Mouse (Mus musculus) kidney, adult 8-10 months (tissue): ENCODE measurements around the gene Unc119.

Source experiments
- DNase-seq, 2 experiments: peaks; one replicate each; pipeline ENCODE4 v3.0.0; 2022

Gene Unc119

DNA sequence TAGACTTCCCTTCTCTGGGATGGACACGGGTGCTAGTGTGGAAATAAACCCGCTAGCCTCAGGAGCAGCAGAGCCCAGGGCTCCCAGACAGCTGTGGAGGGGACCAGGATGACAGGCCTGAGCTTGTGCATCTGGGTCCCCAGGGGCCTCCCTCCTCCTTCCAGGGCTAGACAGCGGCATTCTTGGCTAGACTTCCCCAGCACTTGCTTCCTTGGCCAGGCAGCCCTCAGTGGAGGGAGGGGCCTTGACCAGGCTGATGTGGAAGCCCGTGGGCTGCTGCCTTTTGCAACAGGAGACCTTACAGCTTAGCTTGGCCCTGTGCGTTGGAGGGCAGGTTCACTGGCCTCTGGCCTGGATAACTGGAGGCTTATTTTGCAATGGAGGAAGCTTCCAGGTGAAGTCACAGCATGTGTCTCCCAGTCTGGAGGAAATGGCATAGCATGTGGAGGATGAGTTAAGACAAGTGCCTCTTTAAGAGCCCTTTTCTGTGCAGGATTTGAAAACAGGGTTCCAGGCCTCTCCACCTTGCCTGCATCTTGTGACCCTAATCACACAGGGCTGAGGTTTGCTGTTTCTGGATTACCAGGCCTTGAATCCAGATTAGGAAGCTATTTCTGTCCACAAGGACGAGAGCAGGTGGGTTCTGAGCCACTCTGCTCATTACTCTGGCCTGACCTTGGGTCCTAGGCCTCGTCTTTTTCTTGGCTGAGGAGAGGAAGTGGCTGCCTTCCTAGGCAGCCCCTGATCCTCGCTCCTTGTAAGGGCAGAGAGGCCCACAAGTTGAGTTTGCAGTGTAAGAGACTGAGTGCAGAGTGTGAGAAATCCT is 1.8 kb downstream of the Unc119 start:
- DNase-seq: peak in 1 of 2 experiments; percentile 23

- DNase-seq: no peak
These were observed 2.5 kb downstream of the Unc119 start for GRCm38 (mm10) chr11:78345801-78346200.

- DNase-seq: no peak
These were observed 3.2 kb downstream of the Unc119 start for GRCm38 (mm10) chr11:78346326-78347069.

GRCm38 (mm10) chr11:78347070-78347754 is 3.9 kb downstream of the Unc119 start:
- peak; percentile 51 to 84 for DNase-seq

- no peak for DNase-seq
These were observed 4.6 kb downstream of the Unc119 start for GRCm38 (mm10) chr11:78347908-78348307.

- DNase-seq: no peak
These were observed 5.2 kb downstream of the Unc119 start for GRCm38 (mm10) chr11:78348474-78348873.

DNA sequence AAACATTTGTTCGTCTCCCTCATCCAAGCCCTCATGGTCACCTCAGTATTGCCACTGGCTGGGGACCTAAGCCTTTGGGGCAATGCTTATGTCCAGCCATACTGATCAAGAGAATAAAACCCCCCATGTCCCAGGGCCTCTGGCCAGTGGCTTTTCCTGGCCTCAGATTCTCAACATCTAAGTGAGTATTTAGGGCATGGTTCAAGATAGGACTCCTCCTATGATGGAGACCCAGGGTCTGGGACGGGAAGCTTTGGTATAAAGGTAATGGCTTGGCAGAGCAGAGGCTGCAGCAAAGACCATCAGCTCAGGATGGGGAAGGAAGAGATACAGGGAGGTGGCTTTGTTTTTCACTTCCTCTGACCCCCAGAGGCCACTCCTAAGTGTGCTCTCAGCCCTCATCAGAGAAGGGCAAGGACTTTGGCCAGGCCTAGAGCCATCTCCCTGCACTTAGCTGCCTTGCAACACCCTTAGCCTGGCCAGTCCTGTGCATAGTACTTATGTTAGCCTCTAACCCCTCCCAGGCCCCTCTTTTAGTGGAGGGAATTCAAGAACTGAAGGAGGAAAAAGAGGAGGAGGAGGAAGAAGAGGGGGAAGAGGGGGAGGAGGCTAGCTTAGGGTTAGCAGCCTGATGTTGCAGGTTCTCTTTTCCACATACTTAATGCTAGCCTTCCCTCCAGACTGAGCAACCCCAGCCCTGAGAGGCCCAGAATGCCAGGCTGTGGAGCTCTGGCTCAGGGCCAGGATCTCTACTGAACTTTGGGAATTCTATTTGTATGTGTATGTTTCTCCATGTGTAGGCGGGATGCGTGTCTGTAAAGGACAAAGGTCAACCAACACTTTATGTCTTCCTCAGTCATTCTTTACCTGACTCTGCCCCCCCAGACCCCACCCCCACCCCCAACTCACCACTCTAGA is 6.4 kb downstream of the Unc119 start:
- DNase-seq: no peak

DNA sequence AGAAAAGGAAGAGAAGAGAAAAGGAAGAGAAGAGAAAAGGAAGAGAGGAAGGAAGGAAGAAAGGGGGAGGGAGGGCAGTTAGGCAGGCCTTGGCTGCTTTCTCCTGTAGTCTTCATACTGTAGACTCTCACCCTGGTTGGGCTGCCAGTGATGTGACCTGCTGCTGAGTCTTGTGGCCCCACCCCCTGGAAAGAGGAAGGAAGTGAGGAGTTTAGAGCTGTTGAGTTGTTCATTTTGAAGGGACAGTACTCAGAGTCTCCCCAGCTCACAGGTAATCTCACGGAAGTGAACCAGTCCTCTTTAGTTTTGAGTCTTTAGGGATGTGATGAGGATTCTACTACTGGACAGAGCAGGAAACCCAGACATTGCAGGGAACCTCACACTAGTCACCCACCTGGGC is 9.8 kb downstream of the Unc119 start:
- DNase-seq: no peak

- no peak for DNase-seq
These were observed 11.6 kb downstream of the Unc119 start for GRCm38 (mm10) chr11:78354905-78355304.

- peak in 1 of 2 experiments; percentile 57 for DNase-seq
These were observed 12.4 kb downstream of the Unc119 start for GRCm38 (mm10) chr11:78355471-78356238.

- peak in 1 of 2 experiments; percentile 56 for DNase-seq
These were observed 15.2 kb downstream of the Unc119 start for GRCm38 (mm10) chr11:78358330-78359007.

- peak; percentile 59 to 84 for DNase-seq
These were observed 17.0 kb downstream of the Unc119 start for GRCm38 (mm10) chr11:78360125-78360788.

DNA sequence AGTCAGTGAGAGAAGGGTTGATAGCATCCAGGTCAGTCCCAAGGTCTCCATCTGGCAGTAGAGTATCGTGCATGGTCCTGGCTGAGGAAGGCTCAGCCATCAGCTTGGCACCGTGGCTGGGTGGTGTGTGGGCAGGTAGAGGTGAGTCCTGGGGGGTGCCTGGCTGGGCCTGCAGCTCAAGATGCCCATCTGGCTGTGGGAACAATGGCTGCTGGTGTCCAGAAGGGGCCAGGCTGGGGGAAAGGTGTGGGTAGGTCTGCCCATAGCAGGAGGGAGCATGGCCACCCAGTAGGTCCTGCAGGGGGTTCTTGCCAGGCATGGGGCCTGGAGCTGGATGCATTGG is 17.5 kb downstream of the Unc119 start:
- DNase-seq: no peak

DNA sequence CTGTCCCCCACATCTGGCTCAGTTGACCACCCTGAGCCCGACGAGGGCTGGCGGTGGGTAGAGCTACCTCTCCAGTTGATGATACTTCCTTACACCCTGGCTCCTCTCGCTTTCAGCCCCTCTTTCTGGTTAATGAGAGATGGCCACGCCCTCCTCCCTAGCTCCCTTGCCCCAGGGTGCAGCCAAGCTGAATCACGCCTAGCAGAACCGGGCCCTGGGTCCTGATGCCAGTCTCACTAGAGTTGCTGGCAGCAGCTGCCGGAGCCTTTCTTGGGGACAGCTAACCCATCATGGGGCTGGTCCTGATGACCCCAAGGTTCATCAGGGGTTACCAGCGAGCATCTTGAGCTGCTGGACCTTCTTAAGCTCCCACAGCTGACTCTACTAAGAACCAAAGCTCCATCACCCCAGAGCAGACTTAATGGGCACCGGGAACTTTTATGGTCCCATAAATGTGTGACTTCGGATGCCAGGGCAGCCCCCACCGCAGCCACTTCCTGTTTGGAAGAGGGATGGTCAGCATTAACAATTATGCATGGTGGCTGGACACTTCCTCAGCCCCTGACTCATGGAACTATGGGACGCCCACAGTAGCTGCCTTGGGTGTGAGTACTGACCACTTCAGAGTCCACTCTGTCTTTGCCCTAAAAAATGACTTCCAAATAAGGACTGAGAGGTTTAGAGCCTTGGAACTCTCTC is 20.2 kb downstream of the Unc119 start:
- DNase-seq: peak in 1 of 2 experiments; percentile 37

DNA sequence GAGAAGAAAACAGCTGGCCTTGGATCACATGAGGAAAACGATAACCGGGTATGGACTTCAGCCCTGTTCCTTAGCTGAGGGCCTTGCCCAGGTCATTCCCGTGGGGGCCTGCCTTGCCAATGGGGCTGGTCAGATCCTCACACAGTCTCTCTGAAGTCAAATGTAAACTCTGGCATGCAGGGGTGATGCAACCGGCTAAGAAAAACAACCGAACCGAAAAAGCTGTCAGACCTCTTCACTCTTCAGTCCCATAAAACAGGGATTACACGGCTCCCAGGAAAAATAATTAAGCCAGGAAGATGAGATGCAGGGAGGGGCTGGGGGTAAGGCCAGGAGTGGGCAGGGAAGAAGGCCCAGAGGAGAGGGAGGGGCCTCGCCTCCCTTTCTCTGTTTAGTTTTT is 20.8 kb downstream of the Unc119 start:
- DNase-seq: no peak

GRCm38 (mm10) chr11:78367456-78368225 is 24.4 kb downstream of the Unc119 start:
- no peak for DNase-seq

GRCm38 (mm10) chr11:78370389-78370788 is 27.1 kb downstream of the Unc119 start:
- DNase-seq: no peak

DNA sequence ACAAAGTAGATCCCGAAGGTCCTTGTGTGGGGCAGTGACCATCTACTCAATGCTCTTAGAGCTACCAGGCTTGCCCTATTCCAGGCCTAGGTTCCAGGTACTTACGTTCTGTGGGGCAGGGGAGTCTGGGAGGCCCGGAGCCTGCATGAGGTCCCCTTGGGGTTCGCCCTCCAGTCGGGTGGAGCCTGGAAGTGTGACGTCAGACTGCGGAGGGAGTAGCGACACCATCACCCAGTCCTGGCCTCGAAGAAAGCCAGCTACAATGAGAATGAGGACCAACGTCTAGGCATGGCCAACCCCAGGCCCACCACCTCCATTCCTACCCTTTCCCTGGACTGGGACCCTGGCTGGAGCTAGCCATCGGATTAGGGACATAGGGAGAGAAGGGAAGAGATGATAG is 28.4 kb downstream of the Unc119 start:
- no peak for DNase-seq

DNA sequence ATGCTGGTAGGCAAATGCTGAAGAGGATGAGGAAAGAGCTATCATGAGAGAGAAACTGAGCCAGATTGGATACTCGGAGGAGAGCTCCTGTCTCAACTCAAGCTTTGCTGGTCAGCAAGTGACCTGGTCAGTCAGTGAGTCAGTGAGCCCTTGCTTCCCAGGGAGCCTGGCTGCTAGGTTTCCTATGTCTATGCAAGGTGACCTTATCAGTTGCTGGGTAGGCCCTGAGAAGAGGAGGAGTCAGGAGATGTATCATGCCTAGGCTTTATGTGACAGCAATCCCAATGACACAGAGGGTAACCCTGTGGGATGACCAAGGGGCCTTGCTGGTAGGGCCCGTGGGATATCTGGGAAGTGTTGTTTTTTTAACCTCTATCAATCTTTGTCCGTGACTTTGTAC is 28.9 kb downstream of the Unc119 start:
- no peak for DNase-seq
